Mouse (Mus musculus): ENCODE data around the gene Sipa1l2.

Gene Sipa1l2

DNA sequence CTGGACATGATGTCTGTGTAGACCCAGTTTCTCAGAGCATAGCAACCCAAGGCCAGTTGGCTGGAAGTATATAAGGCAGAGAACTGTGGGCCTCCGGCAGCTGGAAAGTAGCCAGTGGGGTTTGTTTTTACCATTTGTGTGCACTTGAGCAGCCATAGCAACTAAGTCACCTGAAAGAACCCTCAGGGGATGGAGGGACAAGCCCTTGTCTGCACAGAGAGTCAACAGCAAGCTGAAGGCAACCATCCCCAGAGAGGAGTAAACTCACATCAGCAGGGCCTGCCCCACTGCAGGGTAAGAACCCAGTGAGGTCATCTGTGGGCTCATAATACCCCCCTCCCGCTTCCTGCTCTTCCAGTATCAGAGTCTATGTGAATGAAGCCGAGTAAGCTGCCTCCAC is 14.7 kb upstream of the Sipa1l2 start:
- in situ Hi-C loops (cut with MboI; ENCODE audit: low sequenced_read_pairs), result loop anchor here (25.0 kb wide), 2 partner anchors 278 to 397 kb away; no protein-coding TSS in a partner anchor

DNA sequence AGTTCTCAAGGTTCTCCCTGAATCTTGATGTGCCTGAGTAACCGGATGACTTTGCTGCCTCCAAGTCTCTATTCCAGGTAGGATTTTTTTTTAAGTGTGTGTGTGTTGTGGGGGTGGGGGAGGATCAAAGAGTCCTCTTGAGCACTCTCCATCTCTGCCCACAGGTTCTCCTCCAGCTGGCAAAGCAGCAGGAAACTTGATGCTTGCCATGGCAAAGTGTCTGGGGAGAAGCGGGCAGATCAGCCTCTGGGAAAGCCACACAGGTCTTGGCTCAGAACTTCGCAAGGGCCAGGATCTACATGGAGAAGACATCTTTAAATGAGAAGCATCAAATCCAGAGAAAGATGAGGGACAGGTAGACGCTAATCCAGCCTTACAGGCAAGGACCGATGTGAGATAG is 10.8 kb upstream of the Sipa1l2 start:
- in situ Hi-C loops (cut with MboI; ENCODE audit: low sequenced_read_pairs), result loop anchor here (25.0 kb wide), 2 partner anchors 282 to 393 kb away; no protein-coding TSS in a partner anchor

DNA sequence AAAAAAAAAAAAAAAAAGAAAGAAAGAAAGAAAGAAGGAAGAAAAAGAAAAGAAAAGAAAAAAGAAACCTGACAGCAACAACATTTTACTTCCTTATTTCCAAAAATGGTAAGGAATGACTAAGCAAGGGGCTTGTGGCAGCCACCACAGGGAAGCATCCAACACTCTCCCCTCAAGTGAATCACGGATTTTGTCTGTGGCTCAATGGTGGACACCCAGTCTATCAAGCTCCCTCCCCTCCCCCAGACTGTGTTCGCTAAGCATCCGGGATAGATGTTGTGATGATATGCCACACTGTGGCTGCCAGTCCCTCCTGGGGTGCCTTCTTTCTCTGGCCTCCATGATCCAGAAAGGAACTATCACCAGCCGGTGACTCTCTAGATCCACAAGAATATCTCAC is 6.5 kb upstream of the Sipa1l2 start:
- in situ Hi-C loops (cut with MboI; ENCODE audit: low sequenced_read_pairs), result loop anchor here (10.0 to 25.0 kb wide), 3 partner anchors 231 to 389 kb away; no protein-coding TSS in a partner anchor

DNA sequence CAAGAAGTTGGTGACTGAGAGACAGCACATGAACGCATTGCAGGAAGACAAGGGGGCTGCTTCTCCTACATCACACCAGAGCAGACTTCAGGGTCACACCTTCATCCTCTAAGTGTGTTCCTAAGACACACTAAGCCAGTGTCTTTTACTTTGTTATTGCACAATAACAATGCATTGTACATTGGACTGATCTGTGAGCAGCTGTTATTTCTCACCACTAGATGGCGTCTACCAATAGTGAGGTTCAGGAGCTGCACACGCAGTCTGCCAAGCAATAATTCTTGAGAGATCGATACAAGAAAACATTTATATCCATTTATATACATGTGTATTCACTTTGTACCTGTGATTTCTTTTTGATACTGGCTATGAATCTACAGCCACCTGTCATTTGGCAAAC is 4.7 kb upstream of the Sipa1l2 start:
- in situ Hi-C loops (cut with MboI; ENCODE audit: low sequenced_read_pairs), result loop anchor here (10.0 kb wide), 1 partner anchor 229 kb away; no protein-coding TSS in a partner anchor

DNA sequence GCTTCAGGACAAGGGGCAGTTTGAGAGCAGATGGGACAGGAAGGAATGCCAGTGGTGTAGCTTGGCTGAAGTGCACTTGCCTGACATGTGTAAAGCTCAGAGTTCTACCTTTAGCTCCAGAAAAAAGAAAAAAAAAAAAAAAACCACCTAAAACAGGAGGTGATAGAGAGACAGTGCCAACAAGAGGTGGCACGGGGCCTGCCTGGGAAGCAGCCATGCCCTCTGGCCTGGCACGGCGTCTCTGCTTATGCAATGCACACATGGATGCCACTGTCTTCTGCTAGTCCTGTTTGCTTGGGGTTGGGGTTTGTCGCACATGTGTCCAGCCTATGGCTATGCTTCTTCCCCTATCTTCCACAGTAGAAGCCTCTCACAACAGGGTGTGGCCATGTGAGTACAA is 2.6 kb upstream of the Sipa1l2 start:
- in situ Hi-C loops (cut with MboI; ENCODE audit: low sequenced_read_pairs), result loop anchor here (10.0 kb wide), 1 partner anchor 227 kb away; no protein-coding TSS in a partner anchor

DNA sequence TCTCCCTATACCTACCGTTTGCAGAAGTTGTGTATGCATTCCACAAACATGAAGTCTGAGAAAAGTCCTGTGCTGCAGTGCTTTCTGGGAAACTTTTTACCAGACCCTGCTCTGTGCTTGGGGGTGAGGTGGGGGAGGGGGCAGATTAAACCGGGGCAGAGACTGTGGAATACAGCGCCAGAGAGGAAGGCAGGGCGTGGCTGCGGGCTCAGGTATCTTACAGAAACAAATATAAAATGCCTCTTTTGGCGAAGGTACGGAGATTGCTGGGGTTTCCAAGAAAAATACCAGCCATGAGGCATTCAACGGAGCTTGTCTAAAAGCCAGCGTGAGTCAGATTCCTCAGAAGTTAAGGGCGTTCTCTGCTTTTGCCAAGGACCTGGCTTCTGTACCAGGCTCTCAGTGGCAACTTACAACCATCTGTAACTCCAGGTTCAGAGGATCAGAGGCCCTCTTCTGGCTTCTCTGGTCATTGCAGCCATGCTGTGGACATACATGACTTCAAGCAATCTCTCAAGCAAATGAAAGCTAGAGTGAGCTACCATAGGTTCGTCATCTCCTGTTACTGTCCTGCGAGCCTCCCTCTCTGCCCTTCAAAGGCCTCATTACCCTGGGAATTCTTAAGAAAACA is 1.3 kb upstream of the Sipa1l2 start:
- in situ Hi-C loops (cut with MboI; ENCODE audit: low sequenced_read_pairs), result loop anchor here (10.0 kb wide), 1 partner anchor 226 kb away; no protein-coding TSS in a partner anchor

DNA sequence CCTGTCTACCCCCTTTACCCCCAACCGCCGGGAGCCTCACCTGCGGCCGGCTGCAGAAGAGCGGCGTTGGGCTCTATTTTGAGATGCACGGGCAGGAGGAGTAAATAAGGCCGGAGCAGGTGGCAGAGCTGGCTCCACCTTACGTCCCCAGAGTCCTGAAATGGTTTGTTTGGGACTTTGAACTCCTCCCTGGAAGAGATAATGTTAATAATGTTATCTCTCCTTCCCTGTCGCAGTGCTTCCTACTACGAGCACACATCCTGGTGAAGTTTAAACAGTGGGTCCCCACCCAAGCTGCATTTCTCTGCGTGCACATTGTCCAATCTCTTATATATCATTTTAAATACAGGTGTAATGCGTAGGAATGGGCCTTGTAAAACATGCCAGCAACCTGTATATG is 781 bp upstream of the Sipa1l2 start:
- in situ Hi-C loops (cut with MboI; ENCODE audit: low sequenced_read_pairs), result loop anchor here (10.0 kb wide), 1 partner anchor 226 kb away; no protein-coding TSS in a partner anchor

DNA sequence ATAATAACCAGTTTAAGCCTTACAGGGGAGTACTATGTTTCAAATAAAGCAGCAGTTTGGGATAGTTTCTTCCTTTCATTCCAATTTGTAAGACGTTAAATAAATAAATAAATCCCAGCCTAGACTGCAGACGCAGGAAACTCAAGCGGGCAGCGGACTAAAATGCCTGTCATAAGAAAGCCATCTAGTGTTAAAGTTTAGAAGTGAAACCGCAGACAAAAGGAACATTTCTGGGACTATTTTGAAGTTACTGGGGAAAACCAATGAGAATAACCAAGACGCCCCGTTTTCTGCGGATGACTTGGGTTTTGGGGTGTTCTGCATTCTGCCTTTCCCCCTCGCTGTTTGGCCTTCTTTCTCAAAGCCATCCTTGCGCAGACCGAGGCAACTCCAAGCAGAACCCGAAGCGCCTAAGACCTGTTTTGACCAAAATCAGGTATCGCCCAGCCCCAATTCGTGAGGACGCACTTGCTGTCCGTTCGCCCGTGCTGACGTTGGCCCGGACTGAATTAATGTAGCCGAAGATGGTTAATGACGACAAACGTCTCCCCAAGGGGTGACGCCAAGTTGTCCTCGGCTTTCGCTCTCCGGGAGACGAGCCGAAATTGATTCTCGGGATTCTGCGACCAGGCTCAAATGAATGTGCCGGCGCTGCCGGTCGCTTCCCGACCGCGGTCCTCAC is 616 bp downstream of the Sipa1l2 start:
- in situ Hi-C loops (cut with MboI; ENCODE audit: low sequenced_read_pairs), result no loop called here

DNA sequence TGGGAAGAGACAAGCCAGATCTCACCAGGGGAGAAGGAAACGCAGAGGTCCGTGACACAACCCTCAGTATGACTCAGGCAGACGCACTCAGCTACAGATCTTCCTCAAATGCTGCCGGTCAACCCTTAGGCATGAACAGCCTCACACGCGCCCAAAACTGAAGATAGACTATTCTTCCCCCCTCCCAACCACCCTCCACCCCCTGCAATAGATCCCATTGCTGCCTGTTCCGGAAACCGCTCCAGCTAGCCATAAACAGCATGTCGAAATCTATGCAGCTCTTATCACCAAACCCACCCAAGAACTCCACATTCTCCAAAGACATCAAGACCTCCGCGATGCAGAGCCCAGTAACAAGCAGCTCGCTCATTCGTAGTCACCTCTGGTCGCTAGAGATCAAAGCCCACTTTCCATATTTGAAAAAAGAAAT is 1.2 kb downstream of the Sipa1l2 start:
- in situ Hi-C loops (cut with MboI; ENCODE audit: low sequenced_read_pairs), result no loop called here

DNA sequence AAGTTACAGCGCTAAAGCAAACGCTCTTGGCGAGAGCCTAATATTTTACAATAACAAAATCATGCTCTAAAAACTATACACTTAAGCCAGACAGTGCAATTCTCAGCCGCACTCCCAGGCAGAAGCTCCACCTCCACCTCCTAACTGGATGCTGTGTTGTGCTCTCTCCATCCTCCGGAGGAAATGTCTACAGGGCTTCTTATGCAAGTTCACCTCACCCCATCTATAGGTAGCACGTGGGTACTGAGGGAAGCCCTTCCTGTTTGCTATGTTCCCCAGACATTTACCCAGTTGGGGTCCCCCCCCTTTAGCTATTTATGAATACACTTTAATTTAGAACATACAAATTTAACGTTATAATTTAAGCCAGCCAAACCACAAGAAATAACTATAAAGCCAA is 2.0 kb downstream of the Sipa1l2 start:
- in situ Hi-C loops (cut with MboI; ENCODE audit: low sequenced_read_pairs), result no loop called here

DNA sequence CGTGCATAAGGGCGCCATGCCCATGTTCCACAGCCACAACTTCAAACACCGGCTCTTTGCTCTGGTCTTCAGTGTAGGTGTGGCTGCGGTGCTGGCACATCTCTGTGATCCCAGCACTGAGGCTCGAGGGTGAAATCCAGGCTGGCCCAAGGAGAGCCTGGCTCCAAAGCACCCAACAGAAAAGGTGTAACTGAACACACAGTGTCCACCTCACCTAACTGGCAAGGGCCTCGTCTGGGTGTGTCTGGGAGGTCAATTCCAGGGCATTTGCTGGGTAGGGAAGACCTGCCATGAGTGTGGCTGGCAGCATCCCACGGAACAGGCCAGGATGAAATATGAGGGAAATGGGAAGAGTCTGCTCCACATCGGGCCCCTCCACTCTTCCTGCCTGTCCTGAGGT is 6.7 kb downstream of the Sipa1l2 start:
- in situ Hi-C loops (cut with MboI; ENCODE audit: low sequenced_read_pairs), result no loop called here

DNA sequence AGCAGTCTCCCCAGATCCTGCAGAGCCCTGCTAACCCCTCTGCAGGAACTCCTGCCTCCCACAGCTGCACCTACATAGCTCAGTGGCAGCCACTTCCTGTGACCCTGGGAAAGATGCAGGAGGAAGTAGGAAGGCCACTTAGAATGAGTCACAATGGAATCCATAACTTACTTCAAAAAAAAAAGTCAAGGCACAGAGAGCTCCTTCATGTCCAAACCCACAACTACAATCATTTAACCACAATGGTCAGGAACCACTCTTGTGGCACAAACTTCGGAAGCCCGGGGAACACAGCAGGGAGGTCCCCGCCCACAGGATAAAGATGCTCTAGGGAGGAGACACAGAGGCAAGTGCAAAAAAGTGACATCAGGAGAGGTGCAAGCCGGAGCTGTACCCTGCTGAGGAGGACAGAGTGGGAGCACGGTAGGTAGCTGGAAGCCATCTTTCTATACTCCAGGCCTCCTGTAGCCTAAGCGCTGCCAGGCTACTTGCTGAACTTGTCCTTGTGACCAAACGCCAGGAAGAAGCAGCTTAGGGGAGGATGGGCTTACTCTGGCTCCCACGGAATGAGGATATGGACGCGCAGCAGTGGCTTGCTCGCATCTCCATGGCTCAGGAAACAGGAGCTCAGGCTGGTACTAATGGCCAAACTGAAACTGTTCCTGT is 8.7 kb downstream of the Sipa1l2 start:
- in situ Hi-C loops (cut with MboI; ENCODE audit: low sequenced_read_pairs), result no loop called here

DNA sequence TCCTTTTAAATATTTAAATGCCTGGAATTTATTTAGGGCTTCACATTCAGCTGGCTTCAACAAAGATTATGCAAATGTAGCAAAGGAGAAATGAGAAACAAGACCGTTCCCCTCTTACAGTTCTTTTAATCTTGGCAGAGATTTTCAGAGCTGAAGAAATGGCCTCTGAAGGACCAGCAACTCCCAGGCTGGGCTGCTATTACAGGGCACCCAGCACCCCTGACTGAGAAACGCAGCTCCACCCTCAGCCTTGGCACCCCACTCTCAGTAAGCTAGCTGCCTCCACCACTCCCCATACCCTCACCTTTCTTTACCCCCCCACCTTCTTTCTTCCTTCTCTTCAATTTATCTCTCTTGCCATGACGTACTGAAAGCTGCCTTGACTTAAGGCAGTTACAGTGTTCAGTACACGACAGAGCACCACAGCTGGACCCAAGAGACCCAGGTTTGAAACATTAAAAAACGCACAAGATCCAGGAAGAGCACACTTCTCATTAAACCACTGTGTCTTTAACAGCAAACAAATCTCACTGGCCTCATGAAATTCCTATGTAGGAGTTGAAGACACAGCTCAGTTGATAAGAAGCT is 10.4 kb downstream of the Sipa1l2 start:
- in situ Hi-C loops (cut with MboI; ENCODE audit: low sequenced_read_pairs), result no loop called here

DNA sequence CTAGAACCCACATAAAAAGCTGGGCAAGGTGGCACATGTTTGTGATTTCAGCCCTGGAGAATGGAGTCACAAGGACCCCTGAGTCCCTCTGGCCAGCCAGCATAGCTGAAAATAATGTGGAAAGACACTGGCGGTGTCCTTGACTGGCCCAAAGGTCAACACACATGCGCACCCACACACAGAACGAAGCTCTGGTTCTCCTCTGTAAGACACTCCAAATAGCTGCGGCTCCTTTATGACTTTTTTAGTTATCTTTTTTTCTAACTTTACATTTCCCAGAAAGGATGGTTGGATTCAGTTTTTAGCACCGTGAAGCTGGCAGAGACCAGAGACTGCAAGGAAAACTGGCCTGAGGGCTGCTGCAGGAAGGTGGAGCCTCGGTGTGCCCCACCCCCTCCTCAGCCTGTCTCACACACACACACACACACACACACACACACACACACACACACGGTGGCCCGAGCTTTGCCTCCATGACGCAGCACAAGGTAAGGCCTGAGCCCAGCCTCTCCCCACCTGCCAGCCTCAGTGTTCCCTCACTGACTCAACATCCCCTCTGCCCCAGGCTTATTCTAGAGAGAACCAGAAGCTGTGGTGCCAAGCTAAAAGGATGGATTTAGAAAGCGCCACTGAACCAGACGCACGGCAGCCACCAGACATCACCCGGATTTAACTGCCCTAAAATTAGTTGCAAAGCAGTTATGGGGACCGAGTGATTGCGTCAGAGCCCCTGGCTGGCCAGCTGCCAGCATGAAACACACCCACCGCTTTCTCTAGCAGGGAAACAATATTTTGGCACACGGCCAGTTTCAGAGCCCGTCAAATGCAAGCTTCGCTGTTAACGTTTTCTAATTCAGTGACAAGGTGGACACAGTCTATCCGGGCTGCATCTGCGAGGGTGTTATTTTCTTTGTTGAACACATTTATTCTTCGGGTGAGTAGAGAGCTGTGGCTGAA is 11.2 kb downstream of the Sipa1l2 start:
- in situ Hi-C loops (cut with MboI; ENCODE audit: low sequenced_read_pairs), result no loop called here

DNA sequence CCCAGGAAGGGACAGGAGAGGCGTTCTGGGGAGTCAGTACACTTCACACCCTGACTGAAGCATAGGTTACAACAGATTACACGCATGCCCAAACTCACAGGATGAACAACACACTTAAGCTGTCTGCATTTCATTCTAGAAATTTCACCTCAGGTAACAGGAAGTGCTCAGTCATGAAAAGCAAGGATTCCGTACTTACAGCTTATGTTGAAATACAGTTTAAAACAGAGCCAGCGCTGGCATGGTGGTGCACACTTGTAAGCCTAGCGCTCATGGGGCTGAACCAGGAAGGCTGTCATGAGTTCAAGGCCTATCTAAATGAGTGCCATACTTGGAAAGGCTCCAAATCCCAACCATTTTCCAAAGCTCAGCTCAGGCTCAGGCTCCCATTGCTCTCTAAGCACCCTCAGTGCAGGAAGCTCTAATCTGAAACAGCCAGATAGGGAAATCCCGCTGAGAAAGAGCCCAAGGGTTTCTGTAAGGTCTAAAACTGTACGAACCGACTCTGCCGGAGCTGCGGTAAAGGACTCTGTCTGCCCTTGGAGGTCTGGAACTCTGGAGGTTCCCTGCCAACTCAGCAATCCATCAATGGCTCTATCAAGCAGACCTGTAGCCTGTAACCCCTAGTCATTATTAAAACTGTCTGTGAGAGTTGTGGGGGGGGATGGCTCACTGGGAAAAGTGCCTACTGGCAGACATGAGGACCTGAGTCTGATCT is 12.1 kb downstream of the Sipa1l2 start:
- in situ Hi-C loops (cut with MboI; ENCODE audit: low sequenced_read_pairs), result no loop called here

DNA sequence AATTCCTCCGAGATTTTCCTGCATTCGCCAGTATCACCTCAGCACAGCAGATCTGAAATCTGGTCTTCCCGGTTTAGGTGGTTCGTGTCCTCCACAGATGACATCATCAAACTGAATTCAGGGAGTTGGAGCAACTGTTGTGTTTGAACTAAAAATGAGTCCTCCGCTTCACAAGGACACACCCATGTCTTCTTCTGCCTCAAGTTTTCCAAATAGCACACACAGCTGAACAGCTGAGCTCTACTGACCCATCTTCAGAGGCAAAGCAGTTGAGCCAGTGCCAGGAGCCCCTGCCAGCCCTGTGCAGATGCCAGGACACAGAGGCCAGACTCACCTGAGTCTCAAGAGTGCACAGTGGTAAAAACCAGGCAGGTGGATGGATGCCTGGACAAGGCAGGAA is 12.9 kb downstream of the Sipa1l2 start:
- in situ Hi-C loops (cut with MboI; ENCODE audit: low sequenced_read_pairs), result no loop called here

DNA sequence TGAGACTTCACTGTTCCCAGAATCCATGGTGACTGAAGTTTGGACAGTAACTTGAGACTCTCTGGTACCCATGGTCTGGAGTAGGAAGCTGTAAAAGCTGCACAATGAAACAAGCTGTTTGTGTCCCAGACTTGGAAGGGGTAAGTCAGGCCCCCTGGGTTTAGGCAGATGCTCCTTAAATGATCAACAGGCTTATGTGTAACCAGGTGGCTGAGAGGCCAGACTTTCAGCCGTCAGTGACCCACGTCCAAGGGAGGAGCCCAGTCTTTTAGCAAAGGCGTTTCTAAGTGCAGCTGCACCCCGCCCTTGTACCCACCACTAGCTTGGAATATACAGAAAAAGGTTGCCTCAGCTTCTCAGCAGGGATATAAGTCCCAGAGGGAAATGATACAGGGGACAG is 19.0 kb downstream of the Sipa1l2 start:
- in situ Hi-C loops (cut with MboI; ENCODE audit: low sequenced_read_pairs), result no loop called here

DNA sequence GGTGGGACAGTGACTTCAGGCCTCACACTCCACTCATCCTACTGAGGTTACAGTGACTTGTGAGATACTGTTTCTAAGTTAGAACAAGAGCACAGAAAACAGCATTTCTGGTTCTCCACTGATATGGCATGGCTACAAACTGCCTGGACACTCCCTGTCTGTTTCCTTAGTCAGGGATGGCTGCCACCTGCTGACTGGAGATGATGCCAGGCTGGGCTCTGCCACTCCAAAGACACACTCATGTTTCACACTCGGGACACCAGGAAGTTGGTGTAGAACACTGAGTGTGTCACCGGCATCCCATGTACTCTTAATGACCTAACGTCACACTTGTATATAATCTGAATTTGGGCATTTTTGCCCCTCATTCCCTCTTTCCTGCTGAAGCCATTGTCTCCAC is 22.3 kb downstream of the Sipa1l2 start:
- in situ Hi-C loops (cut with MboI; ENCODE audit: low sequenced_read_pairs), result no loop called here

DNA sequence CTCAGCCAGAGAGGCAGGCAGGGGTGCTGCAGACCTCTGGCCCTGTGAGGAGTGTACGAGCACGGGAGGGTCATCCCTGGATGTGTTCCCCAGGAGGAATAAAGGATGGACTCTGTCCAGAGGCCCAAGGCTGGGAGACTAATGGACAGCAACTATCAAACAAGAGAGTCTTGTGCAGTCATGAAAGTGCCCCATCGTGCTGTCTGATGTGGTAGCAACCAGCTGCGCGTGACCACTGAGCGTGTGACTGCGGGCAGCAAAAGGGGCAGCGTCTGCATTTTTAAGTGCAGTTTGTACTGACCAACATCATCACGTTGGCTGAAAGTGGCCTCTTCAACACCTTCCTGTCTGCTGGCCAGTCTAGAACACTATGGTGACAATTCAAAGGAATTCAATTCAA is 23.7 kb downstream of the Sipa1l2 start:
- in situ Hi-C loops (cut with MboI; ENCODE audit: low sequenced_read_pairs), result no loop called here

Data from CH12F3 (cell line).